Mouse (Mus musculus) MEL (cell line): Measurements from ENCODE around the gene Hic1. TPM values are rescaled to one million over a fixed set of nuclear protein-coding genes. Genes with fewer than 3 reads are reported as not detected.

ENCODE experiments used
- DNase-seq: peaks from one replicate; pipeline ENCODE4 v3.0.0; 2011; ENCODE audit warnings: low read depth, low spot score
- H3K27ac ChIP-seq: 2 replicates; pipeline ENCODE4 v1.5.1; 2012; ENCODE audit warnings: low read depth, mild to moderate bottlenecking, control low read depth, low read length, moderate library complexity; ENCODE audit not compliant: control insufficient read depth
- H3K27me3 ChIP-seq, 2 experiments: fragments of 150-350 bp in 1 of 2; sonication (generic) in 1 of 2; 2 replicates each; pipeline ENCODE4 v1.6.1; 2012; ENCODE audit warnings: low read length in 2 of 2, mild to moderate bottlenecking in 2 of 2, improper control_type of control experiment in 1 of 2, moderate library complexity in 1 of 2; ENCODE audit not compliant: insufficient read depth in 2 of 2, control insufficient read depth in 1 of 2
- H3K36me3 ChIP-seq, 2 experiments: 2 replicates each; pipeline ENCODE4 v1.6.1; 2012 to 2014; ENCODE audit warnings: low read length in 2 of 2, improper control_type of control experiment in 1 of 2, inconsistent platforms in 1 of 2, mild to moderate bottlenecking in 1 of 2; ENCODE audit not compliant: insufficient read depth in 2 of 2, control insufficient read depth in 1 of 2
- H3K4me1 ChIP-seq, 2 experiments: fragments of 150-350 bp in 1 of 2; sonication (generic) in 1 of 2; 2 replicates each; pipeline ENCODE4 v1.6.1; 2012; ENCODE audit warnings: low read length in 2 of 2, improper control_type of control experiment in 1 of 2, mild to moderate bottlenecking in 1 of 2; ENCODE audit not compliant: insufficient read depth in 2 of 2, control insufficient read depth in 1 of 2
- H3K4me3 ChIP-seq, 2 experiments: fragments of 150-350 bp in 1 of 2; sonication (generic) in 1 of 2; 2 replicates each; pipeline ENCODE4 v1.5.1; 2012; ENCODE audit warnings: low read depth in 2 of 2, low read length in 2 of 2, mild to moderate bottlenecking in 2 of 2, moderate library complexity in 2 of 2, control low read depth in 1 of 2, improper control_type of control experiment in 1 of 2; ENCODE audit not compliant: control insufficient read depth in 1 of 2, insufficient read depth in 1 of 2
- H3K79me2 ChIP-seq: 2 replicates; pipeline ENCODE4 v1.6.1; 2012; ENCODE audit warnings: mild to moderate bottlenecking, low read length, moderate library complexity; ENCODE audit not compliant: control insufficient read depth, poor library complexity, insufficient read depth
- H3K9ac ChIP-seq: 2 replicates; pipeline ENCODE4 v1.6.1; 2012; ENCODE audit warnings: low read depth, mild to moderate bottlenecking, control low read depth, low read length, moderate library complexity; ENCODE audit not compliant: control insufficient read depth, poor library complexity, severe bottlenecking
- H3K9me3 ChIP-seq: fragments of 150-350 bp; sonication (generic); replicated peaks from 2 replicates; pipeline ENCODE4 v1.6.1; 2012; ENCODE audit warnings: mild to moderate bottlenecking, low read length, improper control_type of control experiment, moderate library complexity; ENCODE audit not compliant: insufficient read depth
- BHLHE40 ChIP-seq: IDR thresholded peaks from 2 replicates; pipeline ENCODE4 v1.6.1; 2012; ENCODE audit warnings: low read depth, mild to moderate bottlenecking, inconsistent platforms, low read length, improper control_type of control experiment, borderline replicate concordance
- CHD1 ChIP-seq: IDR thresholded peaks from 2 replicates; pipeline ENCODE4 v1.6.1; 2012; ENCODE audit warnings: low read depth, mild to moderate bottlenecking, inconsistent platforms, low read length, improper control_type of control experiment
- CTCF ChIP-seq, 3 experiments: IDR thresholded peaks in 2 of 3; conservative IDR thresholded peaks in 1 of 3; 2 replicates each; pipeline ENCODE4 v1.5.1; 2011 to 2012; ENCODE audit warnings: low read length in 3 of 3, low read depth in 2 of 3, mild to moderate bottlenecking in 2 of 3, improper control_type of control experiment in 1 of 3, inconsistent platforms in 1 of 3, mixed read lengths in 1 of 3, moderate library complexity in 1 of 3; ENCODE audit not compliant: control insufficient read depth in 1 of 3, insufficient read depth in 1 of 3, poor library complexity in 1 of 3, severe bottlenecking in 1 of 3
- E2F4 ChIP-seq: IDR thresholded peaks from 2 replicates; pipeline ENCODE4 v1.6.1; 2011; ENCODE audit warnings: low read depth, low read length, improper control_type of control experiment, borderline replicate concordance
- ELF1 ChIP-seq: IDR thresholded peaks from 2 replicates; pipeline ENCODE4 v1.6.1; 2014; ENCODE audit warnings: low read depth, mild to moderate bottlenecking, inconsistent platforms, low read length, improper control_type of control experiment, moderate library complexity
- ETS1 ChIP-seq: IDR thresholded peaks from 2 replicates; pipeline ENCODE4 v1.6.1; 2012; ENCODE audit warnings: low read depth, mild to moderate bottlenecking, inconsistent platforms, low read length, improper control_type of control experiment, moderate library complexity
- GATA1 ChIP-seq: IDR thresholded peaks from 2 replicates; pipeline ENCODE4 v1.6.1; 2011; ENCODE audit warnings: low read depth, low read length, improper control_type of control experiment
- HCFC1 ChIP-seq: IDR thresholded peaks from 2 replicates; pipeline ENCODE4 v1.6.1; 2012; ENCODE audit warnings: low read depth, mild to moderate bottlenecking, inconsistent platforms, low read length, improper control_type of control experiment, moderate library complexity
- JUND ChIP-seq: IDR thresholded peaks from 2 replicates; pipeline ENCODE4 v1.6.1; 2011; ENCODE audit warnings: low read depth, mild to moderate bottlenecking, improper control_type of control experiment, low read length
- MAFK ChIP-seq: IDR thresholded peaks from 2 replicates; pipeline ENCODE4 v1.6.1; 2011; ENCODE audit warnings: low read depth, mild to moderate bottlenecking, low read length, improper control_type of control experiment, borderline replicate concordance
- MAX ChIP-seq: IDR thresholded peaks from 2 replicates; pipeline ENCODE4 v1.6.1; 2011; ENCODE audit warnings: low read length, improper control_type of control experiment
- MAZ ChIP-seq: IDR thresholded peaks from 2 replicates; pipeline ENCODE4 v1.6.1; 2012; ENCODE audit warnings: low read depth, mild to moderate bottlenecking, inconsistent platforms, low read length, improper control_type of control experiment
- MEF2A ChIP-seq: IDR thresholded peaks from 2 replicates; pipeline ENCODE4 v1.6.1; 2014; ENCODE audit warnings: low read depth, mild to moderate bottlenecking, inconsistent platforms, low read length, improper control_type of control experiment; ENCODE audit not compliant: poor library complexity, insufficient replicate concordance, severe bottlenecking; ENCODE audit errors: extremely low read depth
- MXI1 ChIP-seq: IDR thresholded peaks from 2 replicates; pipeline ENCODE4 v1.6.1; 2011; ENCODE audit warnings: mild to moderate bottlenecking, low read depth, low read length, improper control_type of control experiment
- POLR2A ChIP-seq, 2 experiments: IDR thresholded peaks; 2 replicates each; pipeline ENCODE4 v1.6.1; 2011 to 2012; ENCODE audit warnings: low read length in 2 of 2, mild to moderate bottlenecking in 2 of 2, control low read depth in 1 of 2, improper control_type of control experiment in 1 of 2, low read depth in 1 of 2, moderate library complexity in 1 of 2; ENCODE audit not compliant: control insufficient read depth in 1 of 2, insufficient read depth in 1 of 2, poor library complexity in 1 of 2
- POLR2AphosphoS5 ChIP-seq: IDR thresholded peaks from 2 replicates; pipeline ENCODE4 v1.6.1; 2012; ENCODE audit warnings: low read depth, borderline replicate concordance, mild to moderate bottlenecking, inconsistent platforms, low read length, moderate library complexity, mixed read lengths
- RCOR1 ChIP-seq: IDR thresholded peaks from 2 replicates; pipeline ENCODE4 v1.6.1; 2012; ENCODE audit warnings: low read depth, mild to moderate bottlenecking, inconsistent platforms, low read length, improper control_type of control experiment
- SMC3 ChIP-seq: IDR thresholded peaks from 2 replicates; pipeline ENCODE4 v1.6.1; 2011; ENCODE audit warnings: low read depth, low read length, improper control_type of control experiment
- TAL1 ChIP-seq: IDR thresholded peaks from 2 replicates; pipeline ENCODE4 v1.6.1; 2012; ENCODE audit warnings: mild to moderate bottlenecking, inconsistent platforms, low read length, moderate library complexity, mixed read lengths
- TCF12 ChIP-seq: IDR thresholded peaks from 2 replicates; pipeline ENCODE4 v1.6.1; 2014; ENCODE audit warnings: low read depth, mild to moderate bottlenecking, inconsistent platforms, low read length, improper control_type of control experiment, moderate library complexity
- UBTF ChIP-seq: IDR thresholded peaks from 2 replicates; pipeline ENCODE4 v1.6.1; 2012; ENCODE audit warnings: low read depth, mild to moderate bottlenecking, inconsistent platforms, low read length, improper control_type of control experiment, moderate library complexity, borderline replicate concordance; ENCODE audit not compliant: insufficient read depth
- ZC3H11A ChIP-seq: IDR thresholded peaks from 2 replicates; pipeline ENCODE4 v1.6.1; 2012; ENCODE audit warnings: low read depth, mild to moderate bottlenecking, inconsistent platforms, low read length, improper control_type of control experiment
- ZMIZ1 ChIP-seq: IDR thresholded peaks from 2 replicates; pipeline ENCODE4 v1.6.1; 2012; ENCODE audit warnings: low read depth, mild to moderate bottlenecking, inconsistent platforms, low read length, improper control_type of control experiment, moderate library complexity
- polyA plus RNA-seq, 2 experiments: library from polyadenylated mRNA; stranded (reverse) in 1 of 2; unstranded in 1 of 2; fragments of >175 nt in 1 of 2; fragments of >200 nt in 1 of 2; gene quantifications; 2 replicates each; pipeline versions ENCODE4 v1.2.1 to v1.2.4; 2012; ENCODE audit warnings: low replicate concordance in 2 of 2, low read depth in 1 of 2; ENCODE audit not compliant: insufficient read length in 2 of 2, insufficient read depth in 1 of 2, missing spikeins in 1 of 2
- total RNA-seq: library from RNA; depleted of rRNA; stranded (reverse); fragments of 300-350 nt; gene quantifications from 2 replicates; pipeline ENCODE4 v1.2.3, GENCODE M21; 2012

Hic1 gene
- total and polyA plus RNA-seq, 3 experiments: 18.2 to 18.8 TPM; not detected in 1

DNA sequence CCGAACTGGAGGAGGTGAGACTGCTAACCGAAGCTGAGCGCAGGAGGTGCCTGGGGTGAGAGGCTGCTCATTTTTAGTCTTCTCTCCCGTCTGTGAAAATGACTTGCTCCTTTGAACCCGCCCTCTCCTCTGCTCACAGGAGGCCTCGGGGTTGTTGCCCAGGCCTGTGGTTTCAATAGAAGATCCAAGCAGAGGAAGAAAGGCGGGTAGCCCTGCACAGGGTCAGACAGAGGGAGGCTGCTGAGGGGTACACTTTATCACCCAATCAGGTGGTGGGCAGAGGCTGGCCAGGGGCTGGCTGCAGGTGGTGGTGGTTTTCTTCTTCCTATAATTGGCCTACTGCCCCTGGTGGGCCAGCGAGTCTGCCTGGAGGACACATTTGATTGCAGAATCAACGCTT, 35.2 kb upstream of the Hic1 start:
- Histone ChIP-seq H3K9me3 (no peaks in the 10 kb centered on the region), H3K79me2 (no peaks in the 10 kb centered on the region), H3K27ac (no peak overlapping the region), H3K4me1 (peaks cover 0 to 5% of the 10 kb centered on the region in 2 experiments; a peak in 1 of 4 replicates)
- DNase-seq: no peak
- TF ChIP-seq POLR2A (IDR thresholded peaks at IDR 0.05; ENCODE audit: control insufficient read depth in 1 of 2, insufficient read depth in 1 of 2, low read depth in 1 of 2, low read length in 2 of 2, poor library complexity in 1 of 2) (no peak), ZMIZ1 (no peak), MEF2A (no peak), ELF1 (no peak), ETS1 (no peak), GATA1 (no peak), MAX (no peak), TCF12 (no peak), ZC3H11A (no peak), MAZ (no peak), E2F4 (no peak)
- TF ChIP-seq, all 39 proteins: peak for 0
- Histone ChIP-seq H3K4me3 (no peak overlapping the region), H3K9ac (no peak overlapping the region), H3K36me3 (no peaks in the 10 kb centered on the region), H3K27me3 (no peaks in the 10 kb centered on the region)

DNA sequence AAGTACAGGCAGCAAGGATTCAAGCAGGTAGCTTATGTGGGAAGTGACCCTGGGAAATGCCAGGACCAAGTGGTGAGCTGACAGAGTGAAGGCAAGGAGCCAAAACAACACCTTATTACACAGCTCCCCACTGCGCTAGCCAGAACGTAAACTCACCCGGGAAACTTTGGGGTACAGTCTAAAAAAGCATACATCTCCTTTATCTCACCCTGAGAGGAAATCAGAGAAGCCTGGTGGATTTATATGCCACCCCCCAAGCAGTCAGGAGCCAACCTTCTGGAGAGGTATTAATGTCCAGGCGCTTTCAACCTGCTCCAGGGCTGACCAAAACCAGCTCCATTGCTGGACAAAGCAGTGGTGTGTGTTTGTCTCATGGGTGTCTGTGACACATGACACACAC, 34.6 kb upstream of the Hic1 start:
- H3K4me1 ChIP-seq: peaks cover 0 to 5% of the 10 kb centered on the region in 2 experiments; a peak in 1 of 4 replicates
- no peak for TF ChIP-seq E2F4
- TF ChIP-seq UBTF: no peak
- TF ChIP-seq SMC3: no peak
- TF ChIP-seq BHLHE40: no peak
- H3K79me2 ChIP-seq: no peaks in the 10 kb centered on the region
- no peak for DNase-seq
- H3K36me3 ChIP-seq: no peaks in the 10 kb centered on the region
- H3K9ac ChIP-seq: no peak overlapping the region
- no peak overlapping the region for H3K4me3 ChIP-seq
- no peaks in the 10 kb centered on the region for H3K27me3 ChIP-seq
- no peaks in the 10 kb centered on the region for H3K9me3 ChIP-seq
- no peak overlapping the region for H3K27ac ChIP-seq

DNA sequence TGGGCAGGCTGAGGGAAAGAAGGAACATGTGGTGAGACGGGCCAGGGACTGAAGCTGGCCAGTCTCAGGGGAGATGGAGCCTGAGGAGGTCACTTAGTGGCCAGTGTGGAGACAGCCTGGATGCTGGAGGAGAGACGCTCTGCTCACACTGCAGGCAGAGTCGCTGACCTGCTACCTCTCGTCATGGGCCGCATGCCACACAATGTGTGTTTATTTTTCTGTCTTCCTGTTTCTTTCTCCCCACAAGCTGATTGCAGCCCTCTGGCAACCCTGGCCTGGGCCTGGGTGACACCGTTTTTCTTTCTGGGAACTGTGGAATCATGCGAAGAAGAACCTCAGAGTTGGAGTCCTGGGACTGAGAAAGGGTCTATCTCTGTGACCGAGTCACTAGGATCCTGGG, 32.4 kb upstream of the Hic1 start:
- TF ChIP-seq TAL1 (no peak), RCOR1 (no peak), MAZ (no peak), CTCF (IDR thresholded peaks at IDR 0.05 in 2 of 3, conservative IDR thresholded peaks at IDR 0.05 in 1 of 3; ENCODE audit: control insufficient read depth in 1 of 3, insufficient read depth in 1 of 3, low read depth in 2 of 3, low read length in 3 of 3, poor library complexity in 1 of 3, severe bottlenecking in 1 of 3) (no peak), CHD1 (no peak), E2F4 (no peak), HCFC1 (no peak), MAFK (no peak), MXI1 (no peak), POLR2AphosphoS5 (no peak), JUND (no peak), ZC3H11A (no peak), UBTF (no peak), SMC3 (no peak)
- Histone ChIP-seq H3K4me1 (peaks cover 2 to 5% of the 10 kb centered on the region in 2 experiments; a peak in 2 of 4 replicates), H3K79me2 (no peaks in the 10 kb centered on the region), H3K9me3 (no peaks in the 10 kb centered on the region), H3K27me3 (no peaks in the 10 kb centered on the region), H3K4me3 (no peak overlapping the region), H3K36me3 (no peaks in the 10 kb centered on the region), H3K9ac (no peak overlapping the region), H3K27ac (no peak overlapping the region)
- no peak for DNase-seq
